Mouse (Mus musculus): Measurements from ENCODE around the gene Gm11985.

The Gm11985 gene

GRCm38 (mm10) chr11:7200393-7200783, 12.0 kb upstream of the Gm11985 start:
- DNase-seq (ENCODE audit: low spot score), result no peak

DNA sequence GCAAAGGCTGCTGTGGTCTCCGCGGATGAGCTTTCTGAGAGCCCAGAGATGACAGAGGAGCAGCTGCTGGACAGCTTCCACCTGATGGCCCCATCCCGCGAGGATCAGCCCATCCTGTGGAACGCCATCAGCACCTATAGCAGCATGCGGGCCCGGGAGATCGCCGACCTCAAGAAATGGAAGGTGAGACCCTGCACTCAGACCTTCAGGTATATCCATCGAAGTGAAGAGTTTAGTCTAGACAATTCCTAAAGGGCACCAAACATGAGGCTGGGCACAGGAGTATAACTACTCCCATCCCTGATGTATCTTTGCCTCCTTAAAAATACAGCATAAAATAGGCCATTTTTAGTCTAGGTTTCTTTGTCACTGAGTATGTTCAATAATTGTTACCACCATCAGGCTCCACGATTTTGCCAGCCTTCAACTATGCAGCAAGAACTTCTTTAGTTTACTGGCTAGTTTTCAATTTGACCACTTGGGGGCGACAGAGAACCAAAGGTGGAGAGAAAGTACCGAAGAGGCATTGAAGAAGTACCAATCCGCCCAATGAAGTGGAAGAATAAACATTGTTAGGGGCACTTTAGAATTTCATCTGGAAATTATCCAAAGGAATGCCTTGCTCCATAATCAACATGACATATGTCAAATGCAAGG, 11.5 kb upstream of the Gm11985 start:
- no peak for DNase-seq (ENCODE audit: low spot score)

GRCm38 (mm10) chr11:7198481-7199256, 10.3 kb upstream of the Gm11985 start:
- DNase-seq (ENCODE audit: low spot score), result no peak

DNA sequence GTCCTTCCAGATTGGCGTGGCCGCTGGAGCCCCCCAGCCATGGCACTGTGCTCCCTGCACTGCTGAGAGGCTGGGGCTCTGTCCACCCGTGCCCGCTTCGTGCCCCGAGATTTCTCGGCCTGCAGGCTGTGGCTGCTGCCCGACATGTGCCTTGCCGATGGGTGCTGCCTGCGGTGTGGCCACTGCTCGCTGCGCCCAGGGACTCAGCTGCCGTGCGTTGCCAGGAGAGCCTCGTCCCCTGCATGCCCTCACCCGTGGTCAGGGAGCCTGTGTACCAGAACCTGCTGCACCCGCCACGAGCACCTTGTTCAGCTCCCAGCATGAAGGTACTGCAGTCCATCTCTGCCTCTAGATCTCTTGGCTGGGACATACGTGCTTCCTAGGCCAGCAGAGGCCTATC, 9.6 kb upstream of the Gm11985 start:
- DNase-seq (ENCODE audit: low spot score), result no peak

DNA sequence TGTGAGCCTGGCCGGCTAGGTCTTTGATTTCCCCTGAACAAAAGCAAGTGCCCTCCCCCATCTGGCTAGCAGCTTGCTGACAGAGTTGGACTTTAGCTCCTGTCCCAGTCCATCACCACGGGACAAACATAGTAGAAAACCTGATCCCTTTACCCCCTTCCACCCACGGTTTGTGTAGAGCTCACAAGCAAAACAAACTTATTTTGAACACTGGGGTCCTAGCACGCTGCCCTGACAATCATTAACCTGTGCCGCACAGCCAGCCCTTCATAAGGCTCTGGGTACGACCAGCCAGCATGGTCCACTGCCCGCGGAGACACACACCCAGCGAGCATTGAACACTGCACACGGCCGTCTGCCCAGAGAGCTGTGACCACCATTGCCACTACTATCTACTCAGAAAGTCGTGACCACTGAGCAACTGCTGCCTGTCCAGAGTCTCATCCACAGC, 9.1 kb upstream of the Gm11985 start, which contains the start of gene Igfbp1:
TSS of gene Igfbp1 (plus strand) at position 292 of the 451 bp plus-strand sequence.
- no peak for DNase-seq (ENCODE audit: low spot score)

GRCm38 (mm10) chr11:7195312-7195685, 6.9 kb upstream of the Gm11985 start:
- DNase-seq (ENCODE audit: low spot score), result no peak

- DNase-seq (ENCODE audit: low spot score), result no peak
Observed at GRCm38 (mm10) chr11:7194432-7195311, 6.3 kb upstream of the Gm11985 start.

DNA sequence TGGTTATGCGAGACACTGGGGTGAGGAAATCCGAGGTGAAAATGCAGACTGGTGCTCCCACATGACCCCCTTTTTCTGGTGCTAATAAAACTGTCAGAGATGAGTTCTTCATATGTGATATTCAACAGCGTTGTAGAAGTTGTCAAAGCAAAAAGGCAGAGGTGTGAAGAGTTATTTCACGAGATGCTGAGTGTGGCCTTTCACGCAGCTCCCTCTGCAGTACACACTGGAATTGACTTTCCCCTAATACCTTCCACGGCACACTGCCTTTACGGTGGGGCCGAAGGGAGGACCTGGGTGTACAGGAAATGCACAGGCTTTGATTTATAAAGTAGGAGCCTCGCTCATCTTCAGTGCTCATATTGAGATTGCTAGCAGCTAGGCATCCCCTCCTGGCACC, 4.8 kb upstream of the Gm11985 start:
- DNase-seq (ENCODE audit: low spot score), result no peak

- DNase-seq (ENCODE audit: low spot score), result no peak
Observed at GRCm38 (mm10) chr11:7192710-7193109, 4.3 kb upstream of the Gm11985 start.

DNA sequence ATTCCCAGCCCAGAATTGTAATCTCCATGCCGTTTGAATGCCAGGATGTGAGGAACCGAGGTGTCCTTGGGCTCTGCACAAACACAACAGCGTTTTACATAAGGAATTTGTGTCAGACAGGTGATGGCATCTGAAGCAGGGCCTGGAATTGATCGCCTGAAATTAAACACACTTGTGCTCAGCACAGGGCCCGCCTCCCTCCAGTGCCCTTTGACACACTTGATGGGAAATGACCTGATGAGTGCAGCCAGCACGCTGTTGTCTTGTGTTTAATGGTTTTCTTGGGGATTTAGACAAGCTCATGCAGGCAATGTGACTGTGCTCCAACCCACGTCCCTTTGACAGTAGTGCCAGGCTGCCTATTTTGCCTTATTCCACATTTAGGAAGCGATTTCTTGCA, 897 bp downstream of the Gm11985 start:
- no peak for DNase-seq (ENCODE audit: low spot score)

DNA sequence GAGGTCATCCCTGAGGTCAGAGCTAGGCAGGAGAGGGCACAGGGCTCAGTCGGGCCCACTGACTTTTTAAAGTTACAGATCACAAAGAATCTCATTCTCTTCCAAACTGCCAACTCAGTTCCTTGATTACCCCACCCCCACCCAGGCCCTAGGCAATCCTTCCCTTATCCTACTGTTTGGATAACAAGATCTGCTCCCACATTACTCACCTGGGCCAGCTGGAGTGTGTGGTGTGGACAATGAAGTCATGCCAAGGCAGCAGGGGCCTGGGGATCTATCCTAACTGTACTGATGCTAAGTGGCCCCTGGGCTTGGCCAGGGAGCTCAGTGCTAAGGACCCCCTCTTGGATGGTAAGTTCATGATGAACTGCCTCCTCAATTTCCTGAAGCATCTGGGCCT, 3.9 kb downstream of the Gm11985 start:
- DNase-seq (ENCODE audit: low spot score), result no peak

DNA sequence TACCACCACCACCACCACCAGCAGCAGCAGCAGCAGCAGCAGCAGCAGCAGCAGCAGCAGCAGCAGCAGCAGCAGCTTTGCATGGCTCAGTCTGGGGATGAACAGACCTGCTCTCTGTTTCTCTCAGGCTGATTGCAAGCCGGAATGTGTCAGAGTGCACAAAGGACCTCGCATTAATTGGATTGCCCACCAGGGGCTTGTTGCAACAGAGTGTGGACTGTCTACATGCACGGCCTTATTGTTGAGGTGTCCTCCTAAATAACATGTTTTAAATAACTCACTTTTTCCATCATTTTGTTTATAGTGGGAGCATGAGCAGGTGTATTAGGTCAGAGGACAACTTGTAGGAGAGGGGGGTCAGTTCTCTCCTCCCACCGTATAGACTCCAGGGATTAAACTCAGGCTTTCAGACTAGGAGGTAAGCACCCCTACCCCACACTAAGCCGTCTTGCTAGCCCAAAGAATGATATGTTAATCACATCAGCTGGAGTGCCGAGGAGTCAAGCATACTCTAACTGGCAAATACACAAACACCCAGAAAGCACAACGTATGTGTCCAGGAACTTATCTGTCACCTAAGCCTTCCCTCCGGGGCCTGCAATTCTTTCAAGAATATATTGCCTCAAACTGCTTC, 5.8 kb downstream of the Gm11985 start:
- DNase-seq (ENCODE audit: low spot score), result no peak

- DNase-seq (ENCODE audit: low spot score), result no peak
Observed at GRCm38 (mm10) chr11:7179276-7179675, 9.1 kb downstream of the Gm11985 start.

GRCm38 (mm10) chr11:7178724-7179123, 9.6 kb downstream of the Gm11985 start:
- DNase-seq (ENCODE audit: low spot score), result no peak

- DNase-seq (ENCODE audit: low spot score), result no peak
Observed at GRCm38 (mm10) chr11:7173664-7174063, 14.7 kb downstream of the Gm11985 start.

GRCm38 (mm10) chr11:7169645-7170044, 18.7 kb downstream of the Gm11985 start:
- DNase-seq (ENCODE audit: low spot score), result no peak

GRCm38 (mm10) chr11:7164416-7164815, 24.0 kb downstream of the Gm11985 start:
- no peak for DNase-seq (ENCODE audit: low spot score)

DNA sequence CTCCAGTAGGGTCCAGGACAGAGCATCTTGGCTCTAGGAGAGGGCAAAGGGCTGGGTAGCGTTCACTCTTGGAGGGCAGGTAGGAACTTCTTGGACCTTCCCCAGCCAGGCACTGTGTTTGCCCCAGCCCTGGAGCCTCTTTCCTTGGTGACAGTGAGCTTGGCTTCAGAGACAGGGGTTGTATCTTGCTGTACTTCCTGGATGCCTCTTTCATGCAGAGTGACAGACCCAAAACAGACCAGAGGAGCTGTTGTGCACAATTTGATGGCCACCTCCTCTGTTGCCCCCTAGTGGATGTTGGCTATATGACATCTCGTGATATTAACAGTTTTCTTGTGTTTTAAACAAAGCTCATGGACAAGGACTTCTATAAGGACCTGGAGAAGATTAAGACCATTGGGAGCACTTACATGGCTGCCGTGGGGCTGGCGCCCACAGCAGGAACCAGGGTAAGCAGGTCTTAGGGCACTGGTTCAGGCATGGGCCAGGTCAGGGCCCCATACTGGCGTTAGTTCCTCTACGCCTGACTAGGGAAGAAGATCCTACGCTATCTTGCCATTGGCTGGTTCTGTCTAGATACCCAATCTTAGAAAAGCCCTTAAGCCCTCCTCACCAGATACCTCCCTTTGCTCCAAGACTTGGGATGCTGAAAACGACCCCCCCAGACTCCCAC, 26.7 kb downstream of the Gm11985 start:
- no peak for DNase-seq (ENCODE audit: low spot score)

DNA sequence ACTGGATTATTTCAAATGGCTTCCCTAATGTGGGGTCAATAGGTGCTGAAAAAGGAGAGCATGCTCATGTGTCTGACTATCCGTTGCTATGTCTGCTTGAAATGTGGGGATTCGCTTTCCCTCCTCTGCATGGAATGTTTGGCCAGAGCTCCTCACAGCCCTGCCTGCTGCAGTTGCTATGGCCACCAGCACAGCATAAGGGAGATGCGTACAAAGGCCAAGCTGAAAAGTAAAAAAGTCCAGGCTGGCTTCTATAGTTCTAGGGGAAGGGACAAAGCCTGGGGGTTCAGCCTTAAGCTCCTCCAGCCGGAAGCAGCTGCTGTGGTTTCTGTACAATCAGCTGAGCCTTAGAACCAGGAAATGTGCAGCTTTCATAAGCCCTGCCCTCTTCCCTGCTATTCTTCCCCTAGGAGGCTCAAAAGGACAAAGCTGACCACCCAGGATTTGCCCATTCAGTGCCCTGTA, 27.7 kb downstream of the Gm11985 start:
- no peak for DNase-seq (ENCODE audit: low spot score)

GRCm38 (mm10) chr11:7160146-7160545, 28.2 kb downstream of the Gm11985 start:
- DNase-seq (ENCODE audit: low spot score), result no peak

DNA sequence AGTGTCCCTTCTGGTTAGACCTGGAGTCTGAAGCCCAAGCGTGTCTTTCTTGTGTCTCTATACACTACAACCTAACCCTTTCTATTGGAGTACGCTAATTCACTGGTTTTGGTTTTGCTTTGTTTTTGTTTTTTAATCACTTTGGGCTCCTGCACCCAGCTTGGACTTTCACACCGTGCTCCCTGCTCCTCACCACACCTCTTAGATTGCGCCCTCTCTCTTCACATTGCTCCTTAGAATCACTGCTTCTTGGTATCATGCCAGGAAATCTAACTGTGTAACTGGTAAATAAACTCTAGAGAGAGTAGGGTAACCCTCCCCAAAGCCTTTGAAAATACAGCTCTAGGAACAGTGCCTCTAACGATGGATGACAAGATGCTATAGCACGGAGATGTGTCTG, 30.2 kb downstream of the Gm11985 start:
- DNase-seq (ENCODE audit: low spot score), result no peak
